Mouse (Mus musculus) midbrain, embryonic 11.5 days (tissue): ENCODE results near the gene Crat. TPM values are rescaled to one million over a fixed set of nuclear protein-coding genes. Genes with fewer than 3 reads are reported as not detected.
"Not testable (repeated sequence)": the region's sequence is repeated elsewhere in the genome, so short reads cannot be mapped to it uniquely, and the experiment has no call there.

Experiments
- ATAC-seq: fragments of 200-750 bp; cut with Nextera tagmentation; 2 replicates; pipeline ENCODE4 v1.8.0; 2017; ENCODE audit warnings: moderate TSS enrichment, moderate library complexity; ENCODE audit not compliant: low FRiP score
- DNase-seq: peaks from one replicate; pipeline ENCODE4 v3.0.0; 2015; ENCODE audit warnings: low spot score; ENCODE audit errors: missing footprints
- H3K27ac ChIP-seq: fragments of 300-500 bp; sonication (generic); 2 replicates; pipeline ENCODE4 v1.5.1; 2014; ENCODE audit warnings: low read depth, low read length
- H3K27me3 ChIP-seq: fragments of 300-500 bp; sonication (generic); 2 replicates; pipeline ENCODE4 v1.6.1; 2014; ENCODE audit warnings: mild to moderate bottlenecking, low read length, moderate library complexity, mixed read lengths; ENCODE audit not compliant: control insufficient read depth, insufficient read depth
- H3K36me3 ChIP-seq: fragments of 300-500 bp; sonication (generic); 2 replicates; pipeline ENCODE4 v1.6.1; 2014; ENCODE audit warnings: mild to moderate bottlenecking, low read length, moderate library complexity, mixed read lengths; ENCODE audit not compliant: control insufficient read depth, insufficient read depth
- H3K4me1 ChIP-seq: fragments of 300-500 bp; sonication (generic); 2 replicates; pipeline ENCODE4 v1.6.1; 2014; ENCODE audit warnings: low read length; ENCODE audit not compliant: control insufficient read depth, insufficient read depth
- H3K4me2 ChIP-seq: fragments of 300-500 bp; sonication (generic); 2 replicates; pipeline ENCODE4 v1.6.1; 2014; ENCODE audit warnings: mild to moderate bottlenecking, moderate library complexity
- H3K4me3 ChIP-seq: fragments of 300-500 bp; sonication (generic); 2 replicates; pipeline ENCODE4 v1.5.1; 2014; ENCODE audit warnings: low read depth, low read length
- H3K9ac ChIP-seq: fragments of 300-500 bp; sonication (generic); 2 replicates; pipeline ENCODE4 v1.6.1; 2014; ENCODE audit warnings: low read length
- H3K9me3 ChIP-seq: fragments of 300-500 bp; sonication (generic); 2 replicates; pipeline ENCODE4 v1.6.1; 2016; ENCODE audit warnings: low read length; ENCODE audit not compliant: control insufficient read depth
- WGBS: fragments of 180-500 bp; shearing (Covaris S2); extraction: QIAGEN DNeasy Blood & Tissue Kit; methylation state at CpG from one replicate; pipeline ENCODE4 v1.1.7; 2014; 5-methylcytosine and 5-hydroxymethylcytosine counted together
- polyA plus RNA-seq: library from polyadenylated mRNA; unstranded; fragments of >200 nt; fragmentation: Nextera tagmentation; extraction: Ambion mirVana; gene quantifications from 2 replicates; pipeline ENCODE4 v1.2.1, GENCODE M21; 2014

Gene Crat
- polyA plus RNA-seq, 1 experiment from 2014 or later: 23.7 TPM

DNA sequence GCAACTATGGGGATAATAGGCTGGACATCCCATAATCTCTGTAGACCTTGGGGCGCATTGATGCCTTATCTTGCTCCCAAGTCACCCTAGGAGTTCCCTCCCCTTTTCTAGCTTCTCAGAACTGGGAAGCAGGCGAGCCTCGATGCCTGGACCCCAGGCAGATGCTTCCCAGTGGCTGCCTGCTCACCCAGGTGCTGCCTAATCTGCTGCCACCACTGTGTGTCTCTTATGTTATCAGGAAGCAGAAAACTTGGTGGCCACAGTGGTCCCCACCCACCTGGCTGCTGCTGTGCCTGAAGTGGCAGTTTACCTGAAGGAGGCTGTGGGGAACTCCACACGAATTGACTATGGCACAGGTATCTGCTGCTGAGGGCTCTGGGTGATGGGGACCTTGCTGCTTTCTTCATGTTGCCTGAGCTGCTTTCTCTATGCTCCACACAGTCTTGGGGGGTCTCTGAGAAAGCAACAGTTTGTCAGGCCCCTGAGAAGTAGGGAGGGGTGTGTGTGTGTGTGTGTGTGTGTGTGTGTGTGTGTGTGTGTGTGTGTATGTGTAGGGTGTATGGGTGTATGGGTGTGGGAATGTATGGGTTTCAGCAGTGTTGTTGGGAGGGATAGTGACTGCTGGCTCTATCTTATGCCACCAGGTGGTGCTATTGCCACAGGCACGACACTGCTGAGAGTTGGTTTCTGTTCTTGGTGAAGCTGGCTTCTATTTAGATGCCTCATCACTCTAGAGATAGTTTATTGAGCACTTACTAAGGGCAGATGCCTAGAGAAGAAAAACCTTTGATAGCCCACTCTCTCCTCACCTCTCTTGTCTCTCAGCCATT, 19.9 kb upstream of the Crat start:
- peak; percentile 48; the same call in 1 of the 2 replicates for ATAC-seq

DNA sequence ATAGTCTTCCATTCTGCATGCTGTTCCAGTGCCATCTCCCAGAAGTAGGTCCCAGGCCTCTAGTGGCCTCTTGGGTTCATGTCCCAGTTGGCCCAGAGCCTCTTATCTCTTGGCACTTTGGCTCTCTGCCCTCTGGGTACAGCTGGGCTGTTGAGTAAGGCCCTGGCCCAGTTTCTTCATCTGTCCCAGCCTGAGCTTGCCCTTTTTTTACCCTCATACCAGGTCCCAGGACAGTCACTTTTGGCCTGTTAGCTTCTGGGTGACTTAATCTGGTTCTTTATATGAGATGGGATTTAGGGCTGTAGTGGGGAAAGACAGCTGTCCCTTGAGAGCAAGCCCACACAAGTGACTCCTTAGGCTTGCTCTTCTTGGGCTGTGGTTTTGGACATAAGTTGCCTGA, 13.5 kb upstream of the Crat start:
- no peak overlapping the region for H3K4me3 ChIP-seq
- H3K4me2 ChIP-seq: no peak overlapping the region
- H3K9ac ChIP-seq: no peak overlapping the region
- H3K27ac ChIP-seq: no peak overlapping the region
- no peaks in the 10 kb centered on the region for H3K9me3 ChIP-seq
- DNase-seq (peak; percentile 47), ATAC-seq (no peak)
- no peaks in the 10 kb centered on the region for H3K4me1 ChIP-seq
- H3K27me3 ChIP-seq: no peaks in the 10 kb centered on the region
- H3K36me3 ChIP-seq: peaks cover 25% of the 10 kb centered on the region

More for the DNA sequence above, 19.9 kb upstream of the Crat start:
- DNase-seq: peak; percentile 97
- Histone ChIP-seq H3K9me3 (no peaks in the 10 kb centered on the region), H3K4me2 (no peak overlapping the region), H3K9ac (no peak overlapping the region), H3K27ac (no peak overlapping the region), H3K36me3 (peaks cover 23% of the 10 kb centered on the region), H3K4me3 (no peak overlapping the region), H3K27me3 (no peaks in the 10 kb centered on the region), H3K4me1 (peaks cover 4% of the 10 kb centered on the region)
- 51% methylated on average over 5 of the region's 5 CpGs for WGBS

DNA sequence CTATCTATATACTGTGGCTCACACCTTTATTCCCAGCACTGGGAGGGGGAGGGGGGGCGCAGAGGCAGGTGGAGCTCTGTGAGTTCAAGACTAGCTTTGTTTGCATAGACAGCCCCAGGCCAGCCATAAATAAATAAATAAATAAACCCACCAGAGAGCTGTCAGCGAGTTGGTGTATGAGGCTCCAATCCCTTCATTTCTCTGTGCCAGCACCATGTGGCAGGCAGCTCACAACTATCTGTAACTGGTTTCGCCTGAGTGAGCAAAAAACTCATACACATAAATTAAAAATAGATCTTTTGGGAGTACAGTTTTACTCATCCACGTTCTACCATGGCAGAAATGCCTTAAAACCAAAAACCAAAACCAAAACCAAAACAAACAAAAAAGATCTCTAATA, 5.8 kb upstream of the Crat start:
- 77% methylated on average over 4 of the region's 4 CpGs for WGBS
- Histone ChIP-seq H3K4me3 (no peak overlapping the region), H3K9ac (no peak overlapping the region), H3K4me1 (peaks cover 16% of the 10 kb centered on the region; the same call in 1 of the 2 replicates), H3K27ac (no peak overlapping the region), H3K9me3 (no peaks in the 10 kb centered on the region), H3K27me3 (no peaks in the 10 kb centered on the region), H3K4me2 (no peak overlapping the region), H3K36me3 (peaks cover 1% of the 10 kb centered on the region)
- ATAC-seq (no peak), DNase-seq (peak; percentile 51)

DNA sequence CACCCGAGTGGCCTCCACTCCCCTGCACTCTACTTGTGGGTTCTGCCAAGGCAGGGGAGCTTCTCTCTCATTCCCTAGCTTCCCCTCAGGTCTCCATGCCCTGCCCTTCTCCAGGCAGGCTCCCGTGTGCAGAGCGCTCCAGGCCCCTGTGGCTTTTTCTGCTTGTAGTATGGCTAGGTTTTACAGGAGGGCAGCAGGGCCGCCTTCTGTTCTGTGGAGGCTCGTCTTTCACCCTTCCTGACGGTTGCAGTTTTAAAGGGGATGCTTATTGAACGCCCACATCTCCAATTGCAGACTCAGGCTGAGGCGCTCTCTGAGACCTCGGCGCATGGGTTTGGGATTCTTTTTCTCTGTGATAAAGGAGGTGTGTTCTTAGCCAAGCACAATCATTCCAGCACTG, 3.5 kb upstream of the Crat start:
- 0 out of 2 replicates have a peak overlapping the region, but pooled peaks have one; percentile 27 for H3K9ac ChIP-seq
- ATAC-seq (no peak), DNase-seq (no peak)
- H3K4me2 ChIP-seq: no peak overlapping the region
- H3K4me1 ChIP-seq: peaks cover 24% of the 10 kb centered on the region; the same call in 1 of the 2 replicates
- H3K36me3 ChIP-seq: no peaks in the 10 kb centered on the region
- no peaks in the 10 kb centered on the region for H3K9me3 ChIP-seq
- H3K27ac ChIP-seq: no peak overlapping the region
- H3K4me3 ChIP-seq: no peak overlapping the region
- WGBS: 41% methylated on average over 10 of the region's 10 CpGs
- no peaks in the 10 kb centered on the region for H3K27me3 ChIP-seq

DNA sequence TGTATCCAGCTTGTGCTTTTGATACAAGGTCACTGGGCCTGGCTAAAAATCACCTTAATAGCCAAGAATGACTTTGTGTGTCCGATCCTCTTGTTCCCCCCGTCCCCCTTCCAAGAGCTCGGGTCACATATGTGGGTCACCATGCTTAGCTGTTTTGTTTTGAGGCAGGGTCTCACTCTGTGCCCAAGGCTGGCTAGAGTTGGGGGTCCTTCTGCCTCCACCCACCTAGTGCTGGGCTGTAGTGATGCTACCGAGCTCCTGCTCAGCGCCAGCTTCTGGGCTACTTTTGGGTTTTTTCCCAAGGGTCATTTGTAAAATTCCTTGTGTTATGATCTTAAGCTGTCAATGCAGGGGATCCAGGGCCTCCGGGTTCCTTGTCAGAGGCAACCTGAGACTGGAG, 2.6 kb upstream of the Crat start:
- H3K36me3 ChIP-seq: no peaks in the 10 kb centered on the region
- H3K27me3 ChIP-seq: no peaks in the 10 kb centered on the region
- peak overlapping the region; percentile 27; the same call in 1 of the 2 replicates for H3K9ac ChIP-seq
- no peak overlapping the region for H3K27ac ChIP-seq
- H3K4me3 ChIP-seq: no peak overlapping the region
- no peaks in the 10 kb centered on the region for H3K9me3 ChIP-seq
- DNase-seq (no peak), ATAC-seq (no peak)
- no peak overlapping the region for H3K4me2 ChIP-seq
- WGBS: 82% methylated on average over 6 of the region's 6 CpGs
- peaks cover 24% of the 10 kb centered on the region; the same call in 1 of the 2 replicates for H3K4me1 ChIP-seq

DNA sequence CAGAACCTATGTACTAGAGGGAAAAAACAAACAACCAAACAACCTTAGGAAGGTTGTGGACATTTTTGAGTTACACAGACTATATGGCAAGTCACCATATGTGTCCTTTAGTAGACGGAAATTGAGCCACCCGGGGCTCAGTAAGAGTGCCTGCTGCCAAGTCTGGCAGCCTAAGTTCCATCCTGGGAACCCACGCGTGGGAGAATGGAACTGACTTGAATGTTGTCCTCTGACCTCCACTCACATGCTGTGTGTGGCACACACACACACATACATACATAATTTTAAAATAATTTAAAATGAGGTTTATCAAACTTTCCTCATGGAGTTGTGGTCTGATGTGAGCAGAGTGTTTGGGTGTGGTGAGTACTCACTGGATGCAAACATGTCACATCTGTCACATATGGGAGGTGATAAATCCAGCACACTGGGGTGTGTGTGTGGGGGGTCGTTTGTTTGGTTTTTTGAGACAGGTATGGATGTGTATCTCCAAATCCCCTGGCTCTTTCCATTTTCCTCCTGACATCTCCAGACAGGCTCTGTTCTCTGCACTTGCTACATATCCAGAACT, 2.1 kb upstream of the Crat start:
- no peak overlapping the region for H3K4me2 ChIP-seq
- ATAC-seq: no peak
- WGBS: 73% methylated on average over 5 of the region's 5 CpGs

DNA sequence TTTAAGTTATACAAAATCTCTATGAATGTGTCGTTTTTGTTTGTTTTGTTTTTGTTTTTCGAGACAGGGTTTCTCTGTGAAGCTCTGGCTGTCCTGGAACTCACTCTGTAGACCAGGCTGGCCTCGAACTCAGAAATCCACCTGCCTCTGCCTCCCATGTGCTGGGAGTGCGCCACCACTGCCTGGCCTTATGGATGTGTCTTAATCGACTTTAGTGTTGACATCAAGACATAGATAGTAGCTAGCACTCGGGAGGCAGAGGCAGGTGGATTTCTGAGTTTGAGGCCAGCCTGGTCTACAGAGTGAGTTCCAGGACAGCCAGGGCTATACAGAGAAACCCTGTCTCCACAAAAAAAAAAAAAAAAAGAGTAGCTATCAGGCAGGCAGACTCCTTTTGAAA, 1.5 kb upstream of the Crat start:
- Histone ChIP-seq H3K4me3 (peak overlapping the region; percentile 71), H3K4me1 (peaks cover 24% of the 10 kb centered on the region; the same call in 1 of the 2 replicates), H3K4me2 (peak overlapping the region; percentile 72)
- not testable (repeated sequence) for H3K27ac ChIP-seq, H3K27me3 ChIP-seq, ATAC-seq, DNase-seq, H3K36me3 ChIP-seq, H3K9ac ChIP-seq, H3K9me3 ChIP-seq
- WGBS: 77% methylated on average over 6 of the region's 6 CpGs

More for the DNA sequence above, 2.1 kb upstream of the Crat start:
- H3K36me3 ChIP-seq: no peaks in the 10 kb centered on the region
- DNase-seq: no peak
- H3K9ac ChIP-seq: no peak overlapping the region
- no peak overlapping the region for H3K4me3 ChIP-seq
- peaks cover 24% of the 10 kb centered on the region; the same call in 1 of the 2 replicates for H3K4me1 ChIP-seq
- H3K27ac ChIP-seq: no peak overlapping the region
- no peaks in the 10 kb centered on the region for H3K9me3 ChIP-seq
- no peaks in the 10 kb centered on the region for H3K27me3 ChIP-seq

DNA sequence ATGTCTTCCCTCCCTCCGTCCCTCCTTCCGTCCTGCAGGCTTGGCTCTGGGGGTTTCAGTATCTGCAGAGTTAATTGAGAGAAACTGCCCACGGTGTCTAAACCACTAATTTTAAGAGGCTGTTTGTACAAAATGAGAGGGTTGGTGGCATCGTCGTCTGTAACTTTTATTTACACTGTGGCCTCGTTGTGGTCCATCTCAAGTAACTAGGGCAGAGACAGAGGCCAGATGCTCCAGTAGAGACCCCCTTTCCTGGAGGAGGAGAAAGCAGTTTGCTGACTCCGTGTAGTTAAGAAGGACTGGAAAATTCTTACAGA, 994 bp upstream of the Crat start:
- Histone ChIP-seq H3K4me3 (peak overlapping the region; percentile 71), H3K4me1 (peaks cover 24% of the 10 kb centered on the region; the same call in 1 of the 2 replicates), H3K4me2 (peak overlapping the region; percentile 72), H3K36me3 (no peaks in the 10 kb centered on the region), H3K27me3 (no peaks in the 10 kb centered on the region), H3K9ac (peak overlapping the region; percentile 95), H3K9me3 (no peaks in the 10 kb centered on the region), H3K27ac (peak overlapping the region; percentile 94)
- ATAC-seq: no peak
- DNase-seq: peak; percentile 93
- 2% methylated on average over 7 of the region's 7 CpGs for WGBS

DNA sequence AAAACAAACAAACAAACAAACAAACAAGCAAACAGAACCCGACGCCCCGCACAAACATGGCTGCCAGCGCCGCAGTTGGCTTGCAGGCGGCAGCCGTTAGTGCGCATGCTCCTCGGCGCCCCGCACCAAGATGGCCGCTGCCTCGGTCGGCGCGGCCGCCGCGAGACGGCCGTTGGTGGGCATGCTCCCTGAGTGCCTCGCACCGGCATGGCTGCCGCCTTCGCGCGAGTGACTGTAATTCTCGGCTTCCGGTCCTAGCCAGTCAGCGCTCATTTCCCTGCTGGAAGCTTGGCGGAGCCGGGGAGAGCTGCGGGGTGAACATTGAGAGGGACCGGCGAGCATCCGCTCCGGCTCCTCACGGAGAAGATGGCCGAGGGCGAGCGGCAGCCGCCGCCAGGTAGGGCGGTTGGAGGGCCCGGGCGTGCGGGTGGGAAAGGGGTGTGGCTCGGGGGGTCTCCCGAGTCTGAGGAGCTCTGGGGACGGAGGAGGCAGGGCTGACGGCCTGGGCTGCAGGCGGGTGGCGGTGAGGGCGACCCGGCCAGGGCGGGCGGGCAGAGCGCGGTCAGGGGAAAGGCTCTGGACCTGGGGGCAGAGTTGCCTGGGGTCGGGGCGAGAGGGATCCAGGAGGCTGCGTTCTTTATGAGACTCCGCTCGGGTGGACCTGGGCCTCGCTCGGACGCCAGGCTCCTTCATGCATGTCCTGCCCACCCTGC, 479 bp upstream of the Crat start, which contains the start of gene Ptpa:
Ptpa (plus strand) TSS at position 104 of the 713 bp plus-strand sequence.
- Histone ChIP-seq H3K36me3 (no peaks in the 10 kb centered on the region), H3K9me3 (no peaks in the 10 kb centered on the region), H3K4me1 (peaks cover 24% of the 10 kb centered on the region; the same call in 1 of the 2 replicates), H3K4me2 (peak within 1 kb of the TSS; percentile 72), H3K27ac (peak within 1 kb of the TSS; percentile 94), H3K27me3 (no peaks in the 10 kb centered on the region), H3K4me3 (peak within 1 kb of the TSS; percentile 71), H3K9ac (peak within 1 kb of the TSS; percentile 95)
- peak; percentile 94 for ATAC-seq
- peak; percentile 99 for DNase-seq
- under 1% methylated on average over 65 of the region's 67 CpGs for WGBS
